Mouse (Mus musculus): Measurements from ENCODE around the gene Coq5.
A peak's percentile ranks its signal among the peaks of the same experiment; 100 is the strongest.

Coq5 gene

DNA sequence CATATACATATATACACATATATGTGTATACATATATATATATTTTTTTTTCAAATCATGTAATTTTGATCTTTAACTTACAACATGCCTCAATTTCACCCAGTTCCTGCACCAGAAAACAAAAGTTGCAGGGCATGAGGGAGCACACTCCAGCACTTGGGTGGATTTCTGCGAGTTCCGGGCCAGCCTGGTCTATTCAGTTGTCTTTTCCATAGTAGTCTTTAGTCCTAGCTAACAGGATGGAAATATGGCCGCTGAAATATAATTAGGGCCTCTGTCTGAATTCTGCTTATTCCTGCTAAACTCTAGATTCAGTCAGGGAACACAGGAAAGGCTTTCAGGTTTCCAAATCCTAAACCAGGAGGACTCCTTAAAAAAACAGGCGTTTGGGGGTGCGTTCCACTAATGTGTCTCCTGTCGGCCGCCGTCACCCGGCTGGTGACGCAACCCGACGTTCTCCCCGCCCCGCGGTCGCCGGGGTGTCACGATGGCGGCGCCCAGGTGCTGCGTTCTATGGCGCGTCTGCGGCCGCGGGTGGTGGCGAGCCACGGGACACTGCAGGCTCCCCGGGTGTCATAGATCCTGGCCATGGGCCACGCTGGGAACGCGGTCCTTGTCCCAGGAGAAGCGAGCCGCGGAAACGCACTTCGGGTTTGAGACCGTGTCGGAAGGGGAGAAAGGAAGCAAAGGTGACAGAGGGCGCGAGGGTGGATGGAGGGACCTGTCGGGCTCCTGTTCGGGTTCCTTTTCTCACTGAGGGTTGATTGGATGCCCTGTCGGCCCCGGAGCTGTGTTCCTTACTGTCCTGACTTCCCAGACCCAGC, at the start of gene Coq5:
Coq5 (plus strand) TSS at position 441 of the 824 bp plus-strand sequence.
- DNase-seq = peak; percentile 70 to 74

DNA sequence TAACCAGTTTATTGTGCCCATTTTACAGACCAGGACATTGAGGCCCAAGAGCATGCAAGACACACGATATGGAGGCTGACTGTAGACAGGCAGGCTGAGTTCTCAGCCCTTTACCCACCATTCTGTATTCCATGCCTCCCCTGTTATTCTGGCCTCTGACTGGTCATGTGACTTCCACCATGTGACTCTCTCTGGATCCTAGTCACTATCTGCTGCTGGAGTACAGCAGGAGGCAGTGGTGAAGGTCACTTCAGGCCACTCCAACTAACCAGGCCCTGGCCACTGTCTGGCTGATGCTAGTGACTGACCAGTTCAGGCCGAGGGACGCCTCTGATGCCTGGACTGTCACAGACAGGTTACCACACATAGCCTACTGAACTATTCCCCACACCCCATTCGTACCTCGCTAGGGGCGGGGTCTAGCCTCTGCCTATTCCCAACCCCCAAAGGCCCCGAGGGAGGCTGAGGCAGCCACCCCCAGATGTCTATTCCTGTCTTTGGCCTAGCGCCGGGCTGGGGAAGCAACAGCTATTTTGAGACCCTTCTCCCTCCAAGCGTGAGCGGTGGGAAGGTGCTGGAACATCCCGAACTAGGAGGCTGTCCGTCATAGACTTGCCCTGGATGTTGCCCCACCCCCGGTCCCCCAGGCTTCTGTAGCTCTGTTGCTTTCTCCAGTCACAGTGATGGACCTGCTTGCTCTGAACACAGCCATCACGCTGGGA, 48.5 kb upstream of the Coq5 start:
- DNase-seq = no peak

DNA sequence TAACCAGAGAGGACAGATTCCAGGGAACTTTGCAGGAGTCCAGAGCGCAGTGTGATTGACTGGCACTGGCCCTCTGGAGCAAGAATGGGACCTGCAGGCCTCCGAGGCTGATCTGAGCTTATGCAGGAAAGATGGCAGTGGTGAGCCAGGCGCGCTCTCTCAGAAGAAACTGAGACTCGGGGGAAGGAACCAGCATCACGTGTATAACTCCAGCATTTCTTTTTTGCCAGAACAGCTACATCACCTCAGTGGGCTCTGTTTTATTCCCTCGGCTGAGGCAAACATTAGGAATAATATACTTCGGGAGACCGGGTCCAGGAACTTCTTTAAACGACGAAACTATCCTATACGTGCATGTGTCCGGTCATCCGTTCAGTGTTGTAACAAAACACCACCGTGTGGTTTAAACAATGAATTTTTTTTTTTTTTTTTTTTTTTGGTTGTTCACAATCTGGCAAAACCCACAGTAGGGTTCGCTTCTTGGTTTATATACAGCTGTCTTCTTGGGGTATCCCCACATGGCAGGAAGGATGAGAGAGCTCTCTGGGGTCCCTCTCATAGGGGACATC, 47.8 kb upstream of the Coq5 start:
- DNase-seq = no peak

DNA sequence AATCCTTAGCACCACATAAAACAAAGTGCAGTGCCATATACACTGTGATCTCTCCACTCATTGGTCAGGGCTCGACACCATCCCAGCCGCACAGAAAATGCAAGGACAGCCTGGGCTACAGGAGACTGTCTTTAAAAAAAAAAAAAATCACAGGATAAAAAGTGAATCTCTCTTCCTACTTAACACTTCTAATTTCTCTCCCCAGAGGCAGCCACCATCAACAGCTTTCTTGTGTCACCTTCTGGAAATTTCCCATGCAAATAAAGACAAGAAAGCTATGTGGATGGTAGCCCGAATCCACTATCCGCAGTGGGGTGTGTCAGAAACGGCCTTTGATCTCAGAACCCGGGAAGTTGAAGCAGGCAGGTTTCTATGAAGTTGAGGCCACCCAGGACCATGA, 47.0 kb upstream of the Coq5 start:
- no peak for DNase-seq

DNA sequence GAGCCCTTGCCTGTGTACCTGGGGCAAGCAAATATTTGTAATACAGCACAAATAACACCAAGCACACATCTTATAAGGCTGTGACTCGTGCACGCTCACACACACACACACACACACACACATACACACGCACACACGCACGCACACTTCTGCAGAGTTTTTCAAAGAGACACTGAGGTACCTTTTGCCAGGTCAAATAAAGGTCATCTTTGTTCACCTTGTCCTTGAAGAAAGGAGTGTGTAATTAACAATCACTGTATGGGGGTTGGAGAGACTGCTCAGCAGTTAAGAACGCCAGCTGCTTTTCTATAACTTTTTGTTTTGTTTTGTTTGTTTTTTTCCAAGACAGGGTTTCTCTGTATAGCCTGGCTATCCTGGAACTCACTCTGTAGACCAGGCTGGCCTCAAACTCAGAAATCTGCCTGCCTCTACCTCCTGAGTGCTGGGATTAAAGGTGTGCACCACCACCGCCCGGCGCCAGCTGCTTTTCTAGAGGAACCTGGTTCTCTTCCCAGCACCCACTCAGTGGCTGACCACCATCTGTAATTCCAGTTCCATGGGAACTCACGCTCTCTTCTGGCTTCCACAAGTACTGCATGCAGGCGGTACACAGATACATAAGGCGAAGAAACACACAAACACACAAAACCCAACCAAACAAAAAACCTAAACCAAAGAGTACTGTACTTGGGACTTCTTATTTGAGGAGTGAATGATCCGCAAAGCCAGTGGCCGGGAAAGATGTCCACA, 46.3 kb upstream of the Coq5 start:
- no peak for DNase-seq

DNA sequence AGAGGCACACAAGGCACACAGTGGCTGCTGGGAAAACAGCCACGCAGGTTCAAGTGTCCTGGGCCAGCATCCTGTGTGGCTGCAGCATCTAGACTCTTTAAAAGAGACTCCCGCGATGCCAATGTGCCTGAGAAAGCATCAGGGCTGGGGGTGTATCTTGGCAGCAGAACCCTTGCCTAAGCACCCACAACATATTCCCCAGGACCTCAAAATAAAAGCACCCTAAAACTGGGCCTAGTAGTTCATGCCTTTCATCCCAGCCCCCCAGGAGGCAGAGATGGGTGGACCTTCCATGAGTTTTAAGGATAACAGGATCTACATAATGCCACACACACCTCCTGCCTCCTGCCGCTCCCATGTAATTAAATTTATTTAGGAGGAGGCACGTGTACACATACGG, 44.9 kb upstream of the Coq5 start:
- no peak for DNase-seq

DNA sequence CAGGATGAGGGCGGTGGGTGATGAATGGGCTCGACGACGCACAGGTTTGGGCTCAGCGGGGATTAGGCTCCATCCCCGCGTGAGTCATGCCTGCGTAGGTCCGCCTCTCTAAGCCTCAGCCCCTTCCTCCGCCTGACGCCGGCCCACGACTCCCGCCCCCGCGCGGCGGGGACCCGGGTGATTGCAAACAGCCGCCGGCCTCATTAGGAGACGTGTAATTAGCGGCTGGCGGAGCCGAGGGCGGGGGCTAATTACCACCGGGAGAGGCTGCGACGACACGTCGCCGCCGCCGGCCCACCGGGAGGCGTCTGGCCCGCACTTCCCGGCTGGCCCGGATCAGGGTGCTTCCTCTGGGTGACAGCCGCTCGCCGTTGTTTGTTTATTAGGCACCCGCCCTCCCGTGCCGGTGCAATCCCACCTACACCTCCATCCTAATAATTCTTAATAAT, 44.1 kb upstream of the Coq5 start:
- peak; percentile 20 to 35 for DNase-seq

DNA sequence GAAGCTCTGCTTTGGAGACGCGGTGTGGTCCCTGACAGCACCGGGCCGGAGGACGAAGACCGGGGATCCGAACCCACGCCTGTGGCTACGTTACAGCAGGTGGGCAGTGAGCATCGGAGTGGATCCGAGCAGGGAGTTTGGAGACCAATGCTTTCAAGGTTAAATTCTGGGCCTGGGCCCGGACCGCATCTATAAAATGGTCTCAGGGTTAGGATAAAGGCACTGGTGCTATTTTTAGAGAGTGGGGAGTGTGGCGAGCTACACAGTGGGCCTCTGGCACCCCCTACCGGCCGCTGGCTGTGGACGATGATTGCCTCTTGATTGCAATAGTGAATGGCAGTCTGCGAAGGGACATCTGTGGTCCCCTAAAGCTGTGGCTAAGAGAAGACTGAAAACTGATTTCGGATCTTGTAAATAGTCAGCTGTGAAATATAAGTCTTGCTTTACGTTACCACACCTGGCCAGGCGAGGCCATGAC, 43.6 kb upstream of the Coq5 start, which contains the start of gene Pop5:
Pop5 (plus strand) TSS at position 51 of the 478 bp plus-strand sequence.
- DNase-seq = peak; percentile 62 to 63

DNA sequence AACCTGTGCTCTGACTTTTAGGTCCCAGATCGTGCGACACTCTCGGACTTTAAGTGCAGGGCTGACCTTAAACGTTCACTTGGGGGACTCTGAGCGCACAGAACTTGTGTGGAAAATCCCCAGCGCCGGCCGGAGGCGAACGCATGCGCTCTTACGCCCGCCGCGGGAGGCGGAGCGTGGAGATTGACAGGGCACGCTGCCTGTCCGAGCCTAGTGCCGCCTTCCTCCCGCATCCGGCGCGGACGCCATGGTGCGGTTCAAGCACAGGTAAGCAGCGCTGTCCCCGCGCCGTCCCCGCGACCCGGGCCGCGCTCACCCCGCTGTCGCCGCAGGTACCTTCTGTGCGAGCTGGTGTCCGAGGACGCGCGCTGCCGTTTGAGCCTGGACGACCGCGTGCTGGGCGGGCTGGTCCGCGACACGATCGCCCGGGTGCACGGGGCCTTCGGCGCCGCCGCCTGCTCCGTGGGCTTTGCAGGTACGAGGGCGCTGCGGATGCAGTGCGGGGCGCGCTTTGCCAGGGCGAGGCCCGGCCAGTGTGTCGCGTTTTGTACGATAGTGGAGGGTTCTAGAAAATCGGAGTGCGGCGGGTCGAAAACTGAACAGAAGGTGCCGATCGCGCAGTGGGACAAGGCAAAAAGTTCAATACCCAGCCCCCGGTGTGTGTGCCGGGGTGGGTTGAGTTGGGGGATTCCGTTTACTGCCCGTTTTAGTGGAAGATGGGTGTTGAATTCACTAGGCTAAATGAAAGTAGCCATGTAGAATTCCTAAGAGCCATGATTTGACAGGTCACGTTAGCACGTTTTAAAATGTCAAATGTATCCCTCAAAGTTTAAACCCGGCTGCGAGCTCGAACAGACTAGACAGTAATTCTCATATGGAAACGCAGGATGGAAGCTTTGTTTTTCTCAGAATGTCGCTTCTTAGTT, 41.4 kb upstream of the Coq5 start:
- peak; percentile 86 to 90 for DNase-seq

DNA sequence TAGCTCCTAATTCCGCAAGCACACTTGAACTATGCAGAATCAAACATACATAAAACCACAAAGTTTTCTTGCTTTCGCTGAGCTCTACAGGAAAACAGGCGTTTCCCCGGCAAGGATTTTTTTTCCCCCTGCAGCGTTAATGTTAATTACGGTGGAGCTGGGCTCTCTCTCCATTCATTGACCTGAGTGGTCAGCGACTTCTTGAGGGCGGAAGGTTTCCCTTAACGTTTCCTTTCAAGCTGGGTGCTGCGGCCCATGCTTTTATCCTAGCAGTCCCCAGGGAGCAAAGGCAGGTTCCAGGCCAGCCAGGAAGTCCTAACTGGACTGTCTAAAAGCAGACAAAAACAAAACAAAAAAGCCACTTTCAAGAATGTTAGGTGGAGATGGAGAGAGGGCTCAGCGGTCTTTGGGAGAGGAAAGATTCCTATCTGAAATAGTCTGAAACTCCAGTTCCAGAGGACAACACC, 40.7 kb upstream of the Coq5 start:
- no peak for DNase-seq

DNA sequence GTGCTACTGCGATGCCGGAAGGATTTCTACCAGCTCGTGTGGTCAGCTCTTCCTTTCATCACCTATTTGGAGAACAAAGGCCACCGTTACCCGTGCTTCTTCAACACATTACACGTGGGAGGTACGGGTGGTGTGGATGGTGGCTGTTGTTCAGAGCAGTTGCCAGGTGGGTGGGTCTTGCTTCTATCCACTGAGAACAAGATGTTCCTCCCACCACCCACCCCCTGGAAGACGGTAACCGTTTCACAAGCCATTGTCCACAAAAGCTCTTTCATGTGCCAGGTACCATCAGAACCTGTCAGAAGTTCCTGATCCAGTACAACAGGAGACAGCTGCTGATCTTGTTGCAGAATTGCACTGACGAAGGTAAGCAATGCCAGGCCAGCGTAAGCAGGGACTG, 39.3 kb upstream of the Coq5 start:
- DNase-seq = no peak

DNA sequence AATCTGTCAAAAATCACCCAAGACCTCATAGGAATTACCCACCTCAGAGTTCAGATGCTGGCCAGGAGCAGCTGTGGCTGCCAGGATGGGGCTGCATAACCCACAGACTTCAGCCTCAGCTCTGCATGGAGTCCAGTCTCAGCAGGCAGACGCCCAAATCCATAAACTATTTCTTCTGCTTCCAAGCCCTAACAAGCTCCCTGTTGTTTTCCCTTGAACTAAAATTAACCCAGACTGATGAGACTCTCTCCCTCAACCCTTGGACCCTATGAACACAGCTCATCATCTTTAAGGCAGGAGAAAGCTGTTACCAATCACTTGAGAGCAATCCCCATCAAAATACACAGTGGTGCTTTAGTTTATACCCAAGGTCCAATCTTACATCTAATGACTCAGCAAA, 24.0 kb upstream of the Coq5 start:
- DNase-seq = no peak

DNA sequence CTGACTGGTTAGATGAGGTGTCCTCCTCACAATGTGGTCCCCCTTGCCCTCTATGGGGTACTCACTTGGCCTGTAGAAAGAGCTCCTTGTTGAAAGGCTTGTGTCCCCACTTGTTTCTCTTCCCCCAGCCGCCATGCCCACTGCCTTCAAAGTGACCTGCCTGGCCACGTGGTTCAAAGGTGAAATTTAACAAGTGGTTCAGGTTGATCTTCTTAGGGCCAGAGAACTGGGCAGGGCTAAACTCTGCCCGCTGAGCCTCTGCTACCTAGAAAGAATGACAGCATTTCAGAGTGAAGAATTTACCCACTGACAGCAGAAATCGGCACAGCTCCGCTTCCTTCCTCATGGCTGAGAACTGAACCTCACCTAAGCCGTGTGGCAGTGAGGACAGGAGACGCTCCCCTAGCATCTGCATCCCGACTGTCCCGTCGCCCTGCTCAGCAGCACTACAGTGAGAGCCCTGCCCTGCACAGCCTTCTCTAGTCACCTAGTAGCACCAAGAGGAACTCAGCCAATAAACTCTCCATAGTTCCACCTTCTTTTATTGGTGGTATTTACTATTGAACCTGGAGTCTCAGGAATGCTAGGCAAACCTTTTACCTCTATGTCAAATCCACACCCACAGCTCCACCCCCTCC, 22.4 kb upstream of the Coq5 start:
- no peak for DNase-seq

DNA sequence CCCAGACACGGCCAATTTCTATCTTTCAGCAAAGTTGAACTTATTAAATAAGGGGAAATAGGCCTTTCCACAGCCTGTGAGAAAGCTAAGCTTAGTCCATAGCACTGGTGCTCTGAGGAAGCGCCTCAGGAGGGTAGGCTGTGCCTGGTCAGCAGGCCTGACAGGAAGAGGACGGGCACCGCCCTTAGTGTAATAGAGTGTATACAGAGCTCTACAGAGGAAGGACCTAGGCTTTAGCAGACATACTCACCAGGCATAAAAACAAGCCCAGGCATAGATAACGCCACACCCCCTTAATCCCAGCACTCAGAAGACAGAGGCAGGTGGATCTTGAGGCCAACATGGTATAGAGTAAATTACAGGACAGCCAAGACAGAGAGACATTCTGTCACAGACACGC, 19.1 kb upstream of the Coq5 start:
- no peak for DNase-seq

DNA sequence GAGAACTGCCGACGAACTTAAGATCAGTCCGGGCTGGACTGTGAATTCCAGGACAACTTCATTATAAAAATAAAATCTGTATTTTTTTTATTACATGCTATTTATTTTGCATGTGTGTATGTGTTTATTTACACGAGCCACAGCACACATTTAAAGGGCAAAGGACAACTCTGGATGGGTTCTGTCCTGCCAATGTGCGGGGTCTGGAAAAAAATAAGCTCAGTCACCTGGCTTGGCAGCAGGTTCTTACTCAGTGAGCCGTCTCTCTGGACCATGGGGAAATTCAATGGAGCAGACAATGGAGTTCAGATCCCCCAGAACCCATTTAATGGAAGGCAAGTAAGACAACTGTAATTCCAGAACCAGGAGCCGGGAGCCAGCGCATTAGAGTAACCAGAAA, 18.3 kb upstream of the Coq5 start:
- DNase-seq = no peak

DNA sequence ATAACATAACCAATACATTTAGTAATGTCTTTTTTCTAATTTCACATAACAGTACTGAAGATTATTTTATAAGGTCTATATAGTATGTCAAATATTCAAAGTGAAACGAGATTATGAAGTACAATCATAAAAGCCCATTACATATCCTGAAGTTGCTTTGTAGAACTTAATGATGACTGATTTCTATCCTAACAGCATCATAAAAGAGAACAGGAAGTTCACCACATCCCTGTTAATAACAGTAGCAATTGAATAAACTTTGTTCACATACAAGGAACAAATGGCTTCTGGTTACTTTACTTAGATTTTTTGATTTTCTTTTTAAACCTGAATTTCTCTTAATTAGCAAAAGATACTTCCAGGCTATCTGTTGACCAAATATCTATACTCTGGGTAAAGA, 17.6 kb upstream of the Coq5 start:
- DNase-seq = no peak

DNA sequence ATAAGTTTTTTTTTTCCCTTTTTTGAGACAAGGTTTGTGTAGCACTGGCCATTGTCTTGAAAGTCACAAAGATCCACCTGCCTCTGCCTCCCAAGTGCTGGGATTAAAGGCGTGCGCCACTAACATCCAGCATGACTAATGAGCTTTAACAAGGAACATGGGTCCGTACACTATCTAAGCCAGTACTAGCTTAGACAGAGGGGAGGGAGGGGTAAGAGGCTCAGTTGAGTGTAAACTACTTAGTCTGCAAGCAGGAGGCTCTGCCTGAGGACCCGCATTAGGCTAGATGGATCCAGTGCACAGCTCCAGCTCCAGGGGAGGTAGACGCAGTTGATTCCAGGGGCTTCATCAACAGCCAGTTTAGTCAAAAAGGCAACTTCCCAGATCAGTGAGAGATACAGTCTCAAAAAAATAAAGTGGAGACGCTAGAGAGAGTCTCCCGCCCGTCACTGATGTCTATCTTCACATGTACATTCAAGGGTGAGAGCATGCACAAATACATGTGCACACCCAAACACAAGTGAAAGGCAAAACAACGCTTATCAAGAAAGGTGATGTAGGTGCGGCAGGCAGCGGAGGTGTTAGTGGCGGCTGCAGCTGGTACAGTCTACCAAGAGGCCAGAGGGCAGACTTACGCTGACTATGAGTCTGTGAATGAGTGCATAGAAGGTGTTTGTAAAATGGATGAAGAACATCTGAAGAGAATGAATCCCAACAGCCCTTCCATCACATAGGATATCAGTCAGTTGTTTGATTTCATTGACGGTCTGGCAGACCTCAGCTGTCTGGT, 16.8 kb upstream of the Coq5 start:
- DNase-seq = no peak

DNA sequence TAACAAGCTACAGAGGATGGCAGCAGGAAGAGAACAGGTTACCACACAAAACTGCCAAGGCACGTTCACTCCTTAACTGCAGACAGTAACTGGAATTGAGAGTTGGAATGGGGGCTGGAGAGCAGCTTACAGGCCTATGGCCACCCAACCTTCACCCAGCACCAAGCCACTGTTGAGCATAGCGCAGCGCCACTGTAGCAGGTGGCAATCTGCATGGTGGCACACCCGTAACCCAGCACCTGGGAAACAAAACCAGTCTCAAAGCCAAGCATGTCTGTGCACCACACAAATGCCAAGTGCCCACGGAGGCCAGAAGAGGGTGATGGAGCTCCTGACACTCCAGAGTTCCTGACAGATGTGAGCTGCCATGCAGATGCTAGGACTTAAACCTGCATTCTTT, 13.1 kb upstream of the Coq5 start:
- no peak for DNase-seq

DNA sequence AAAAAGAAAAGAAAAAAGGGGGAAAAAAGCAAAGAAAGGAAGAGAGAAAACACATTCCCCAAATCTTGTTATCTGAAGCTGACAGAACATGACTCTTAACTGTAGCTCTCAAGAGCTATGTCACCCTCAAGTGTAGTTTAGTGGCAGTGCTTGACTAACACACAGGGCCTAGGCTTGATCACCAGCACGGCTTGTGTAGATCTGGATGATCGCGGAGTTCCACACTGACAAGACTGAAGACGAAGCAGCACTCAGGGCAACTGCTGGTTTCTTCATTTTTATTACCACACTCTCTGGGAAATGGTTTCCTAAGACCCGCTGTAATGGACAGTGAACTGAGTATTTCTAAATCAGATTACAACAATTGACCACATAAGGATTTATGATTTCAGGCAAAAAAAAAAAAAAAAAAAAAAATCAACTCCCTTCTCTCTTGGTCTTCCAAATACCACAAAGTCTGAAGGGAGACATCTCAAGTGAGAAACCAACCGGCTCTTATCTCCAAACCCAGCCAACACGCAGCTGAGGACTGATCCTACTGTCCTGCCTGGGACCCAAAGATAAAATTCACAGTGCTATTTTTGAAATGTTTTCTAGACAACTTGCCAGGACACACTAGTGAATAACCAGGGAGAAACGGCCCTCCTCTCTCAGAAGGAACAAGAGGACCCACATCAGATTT, 12.5 kb upstream of the Coq5 start:
- no peak for DNase-seq

Measured in thymus, adult 18-20 months (tissue).